Mouse (Mus musculus) leukemia stem cell, adult 10-12 weeks (primary cell): Measurements from ENCODE around the gene Gm10436. TPM values are rescaled to one million over a fixed set of nuclear protein-coding genes. Genes with fewer than 3 reads are reported as not detected.

Experiments used
- polyA plus RNA-seq: library from polyadenylated mRNA; stranded (reverse); fragments of >175 nt; gene quantifications from 2 replicates; pipeline ENCODE4 v1.2.3, GENCODE M21; 2012; ENCODE audit warnings: low replicate concordance

Gm10436 gene
- polyA plus RNA-seq, result not detected in 2 replicates

DNA sequence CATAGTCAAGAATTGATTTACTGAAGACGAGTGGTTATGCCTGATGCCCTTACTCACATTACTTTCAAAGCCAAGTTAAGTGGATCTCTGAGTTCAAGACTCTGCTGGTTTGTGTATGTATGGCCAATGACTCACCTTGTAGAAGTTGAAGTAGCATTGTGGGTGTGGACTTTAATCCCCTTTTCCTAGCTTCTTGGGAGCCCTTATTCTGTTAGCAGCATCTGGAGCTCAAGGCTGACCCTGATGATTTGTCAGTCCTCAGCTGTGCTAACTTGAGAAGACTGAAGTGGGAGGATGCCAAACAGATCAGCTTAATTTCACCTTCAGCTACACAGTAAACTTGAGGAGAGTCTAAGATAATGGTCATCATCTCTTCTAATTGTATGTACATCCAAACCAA is at the start of gene Gm10436:
Gene Gm10436 (minus strand): TSS at position 101 of the 400 bp plus-strand sequence.

Other genes starting within 250 kb of the Gm10436 start
- not detected in 2 replicates for gene Gm2042, start 228.0 kb downstream of the Gm10436 start, polyA plus RNA-seq
- not detected in 2 replicates for gene Gm2075, start 170.3 kb downstream of the Gm10436 start, polyA plus RNA-seq
- not detected in 2 replicates for gene Gm6803, start 163.3 kb downstream of the Gm10436 start, polyA plus RNA-seq
- not detected in 2 replicates for gene Gm2056, start 155.1 kb downstream of the Gm10436 start, polyA plus RNA-seq
- gene Gm16368, start 98.4 kb downstream of the Gm10436 start, polyA plus RNA-seq, result not detected in 2 replicates
- not detected in 2 replicates for gene Gm8332, start 68.0 kb upstream of the Gm10436 start, polyA plus RNA-seq
- gene Gm5662, start 92.4 kb upstream of the Gm10436 start, polyA plus RNA-seq, result not detected in 2 replicates
- not detected in 2 replicates for gene Gm5039, start 141.9 kb upstream of the Gm10436 start, polyA plus RNA-seq
- 1.9 and 5.8 TPM in 2 replicates for gene Adck1, start 178.4 kb upstream of the Gm10436 start, polyA plus RNA-seq